In the genomic region with DNA sequence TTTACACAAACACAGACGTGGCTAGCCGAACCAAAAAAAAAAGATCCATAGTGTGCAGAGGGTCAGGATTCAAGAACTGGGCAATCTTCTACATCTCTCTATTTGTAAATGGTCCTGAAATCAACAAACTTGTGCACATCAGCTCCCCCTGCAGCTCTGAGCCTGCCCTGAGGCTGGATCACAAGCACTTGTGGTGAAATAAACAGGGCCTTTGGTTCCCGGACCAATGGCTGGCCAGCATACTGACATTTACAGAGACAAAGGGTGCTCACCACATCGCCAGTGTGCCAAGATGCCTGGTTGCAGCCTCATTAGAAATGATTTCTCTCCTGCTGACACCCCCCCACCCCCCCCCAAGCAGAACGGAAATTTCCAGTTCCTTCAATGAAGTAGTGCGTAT, we compare ENCODE assay signal across 12 mouse cellular contexts. TPM values are rescaled to one million over a fixed set of nuclear protein-coding genes. Genes with fewer than 3 reads are reported as not detected.
A peak's percentile ranks its signal among the peaks of the same experiment; 100 is the strongest.
DNase-seq lines count a peak whose midpoint lies in the region; ATAC-seq and TF ChIP-seq lines count a peak whose summit lies in the region.
"Had no signal": no experiment of that assay in that cellular context is flagged by ENCODE, and none has a peak within 500 bp of the region (broad histone marks: within the 10 kb centered on the region; RNA-seq: fewer than 3 reads in every experiment).

No protein-coding gene starts in this region.

- H3K4me2 ChIP-seq in kidney, embryonic 16.5 days (replicated peaks; ENCODE audit: low read depth, low read length) = no peak overlapping the region
- H3K4me2 ChIP-seq in hindbrain, postnatal 0 days (ENCODE audit: low read depth, low read length) = no peak overlapping the region

- WGBS in kidney, embryonic 16.5 days = 43% methylated on average over 6 of the region's 6 CpGs
- WGBS in hindbrain, postnatal 0 days = 20% methylated on average over 6 of the region's 6 CpGs

- H3K4me3 ChIP-seq in kidney, embryonic 16.5 days (ENCODE audit: low read length) = no peak overlapping the region
- H3K4me3 ChIP-seq in hindbrain, postnatal 0 days (ENCODE audit: low read length) = no peak overlapping the region

- no peaks in the 10 kb centered on the region for H3K4me1 ChIP-seq in kidney, embryonic 16.5 days (ENCODE audit: insufficient read depth, low read length)
- H3K4me1 ChIP-seq in hindbrain, postnatal 0 days (ENCODE audit: insufficient read depth, low read length) = no peaks in the 10 kb centered on the region

- H3K27me3 ChIP-seq in kidney, embryonic 16.5 days (ENCODE audit: insufficient read depth, low read length) = no peaks in the 10 kb centered on the region
- H3K27me3 ChIP-seq in hindbrain, postnatal 0 days (ENCODE audit: insufficient read depth, low read length) = no peaks in the 10 kb centered on the region

- no peaks in the 10 kb centered on the region; the same call in 1 of the 2 replicates for H3K9me3 ChIP-seq in kidney, embryonic 16.5 days (ENCODE audit: low read length)
- no peaks in the 10 kb centered on the region for H3K9me3 ChIP-seq in hindbrain, postnatal 0 days (ENCODE audit: low read length)

- no peak overlapping the region for H3K9ac ChIP-seq in kidney, embryonic 16.5 days (replicated peaks; ENCODE audit: low read length)
- no peak overlapping the region for H3K9ac ChIP-seq in hindbrain, postnatal 0 days (replicated peaks; ENCODE audit: low read length)
- H3K9ac ChIP-seq: liver, postnatal 0 days had no signal

- DNase-seq in kidney, postnatal 14 days = peak; percentile 23
- peak; percentile 63 for DNase-seq in testis, postnatal 10 days (ENCODE audit: low spot score)
- no peak for DNase-seq in testis, postnatal 14 days (ENCODE audit: low spot score)
- peak; percentile 53 for DNase-seq in hindbrain, postnatal 0 days (ENCODE audit: low spot score)
- DNase-seq in MN1 (ENCODE audit: low spot score) = no peak
- DNase-seq in urinary bladder, postnatal 4 days (ENCODE audit: low spot score in 2 of 2) = no peak
- DNase-seq: cerebellum, postnatal 14 days; liver, postnatal 0 days; right cerebral cortex, postnatal 25 days; thymus, adult 2 months had no signal

- H3K27ac ChIP-seq in kidney, embryonic 16.5 days (ENCODE audit: low read length) = no peak overlapping the region
- H3K27ac ChIP-seq in hindbrain, postnatal 0 days = no peak overlapping the region

- no peak for ATAC-seq in kidney, embryonic 16.5 days (ENCODE audit: low FRiP score, low TSS enrichment)
- ATAC-seq in hindbrain, postnatal 0 days = peak; percentile 74
- ATAC-seq: liver, postnatal 0 days had no signal

- TF ChIP-seq CTCF in hindbrain, postnatal 0 days (IDR thresholded peaks at IDR 0.05; ENCODE audit: low read depth) = peak; percentile 30

- no peaks in the 10 kb centered on the region for H3K36me3 ChIP-seq in kidney, embryonic 16.5 days (ENCODE audit: insufficient read depth, low read length)
- no peaks in the 10 kb centered on the region for H3K36me3 ChIP-seq in hindbrain, postnatal 0 days (ENCODE audit: insufficient read depth, low read length)
- H3K36me3 ChIP-seq: G1E had no signal

RNA-seq across cellular contexts. Expression of gene Smoc2, which starts 23.1 kb away (rescaled TPM):
- polyA plus RNA-seq in kidney, embryonic 16.5 days (2015; fragmentation: Nextera tagmentation; extraction: Ambion mirVana) = 93.7 and 97.5 TPM in 2 replicates
- 5.9 and 10.4 TPM in 2 replicates for total RNA-seq in hindbrain, postnatal 0 days (2014; rRNA removed)
- polyA plus RNA-seq in hindbrain, postnatal 0 days (2015; fragmentation: Nextera tagmentation; extraction: Ambion mirVana) = 6.3 and 8.6 TPM in 2 replicates
- polyA plus RNA-seq: G1E had no signal

Comparison
In these comparisons a context has a peak if more than half of its experiments do, and no peak if none do; other contexts are left out.
1. DNase-seq: peak in kidney, postnatal 14 days (single experiment), testis, postnatal 10 days (single experiment) and hindbrain, postnatal 0 days (single experiment); none in testis, postnatal 14 days (single experiment), MN1 (single experiment) and urinary bladder, postnatal 4 days (0 of 2).